Mouse (Mus musculus) G1E-ER4 (cell line): ENCODE results near the gene Olfr883. TPM values are rescaled to one million over a fixed set of nuclear protein-coding genes. Genes with fewer than 3 reads are reported as not detected.

Experiments
- GATA1 ChIP-seq: IDR thresholded peaks from one replicate; pipeline ENCODE4 v1.8.0; 2012; ENCODE audit warnings: low read length, inconsistent platforms
- polyA plus RNA-seq: library from polyadenylated mRNA; stranded (reverse); fragments of >175 nt; gene quantifications from 2 replicates; pipeline ENCODE4 v1.2.3, GENCODE M21; 2012

Gene Olfr883
- not detected in 2 replicates for polyA plus RNA-seq

DNA sequence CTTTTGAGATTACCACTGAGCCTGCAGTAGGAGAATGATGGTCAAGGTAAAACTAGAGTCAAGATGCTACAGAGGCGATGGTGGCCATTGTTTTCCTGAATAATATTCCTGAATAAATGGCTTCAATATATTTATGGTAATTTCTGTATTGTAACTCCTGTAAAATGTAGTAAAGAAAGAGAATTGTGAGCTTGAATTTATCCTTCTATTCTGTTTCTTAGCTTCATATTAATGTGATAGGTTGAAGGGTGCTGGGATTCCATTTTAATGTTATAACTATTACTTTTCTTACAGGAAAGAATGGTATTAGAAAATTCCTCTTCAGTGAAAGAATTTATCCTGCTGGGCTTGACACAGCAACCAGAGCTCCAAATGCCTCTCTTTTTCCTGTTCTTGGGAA, at the start of gene Olfr883:
TSS of gene Olfr883 (plus strand) at position 301 of the 400 bp plus-strand sequence.
- TF ChIP-seq GATA1, result no peak

DNA sequence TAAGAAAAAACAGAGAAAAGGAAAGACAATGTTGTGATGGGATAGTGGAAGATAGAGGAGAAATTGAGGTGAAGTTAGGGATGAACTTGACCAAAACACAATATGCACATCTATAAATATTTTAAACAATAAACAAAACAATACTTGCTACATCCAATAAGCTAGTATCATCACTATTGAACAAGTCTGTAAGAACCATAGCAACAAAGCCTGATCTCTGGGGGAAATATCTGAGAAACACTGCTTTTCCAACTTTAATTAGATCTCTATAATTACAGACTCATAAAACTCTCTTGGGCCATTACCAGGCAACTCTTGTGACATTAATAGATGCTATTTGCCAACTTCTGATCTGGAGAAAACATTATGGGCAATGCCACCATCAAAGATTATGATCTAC, 34.1 kb upstream of the Olfr883 start, which contains the start of gene Olfr881:
TSS of gene Olfr881 (plus strand) at position 301 of the 400 bp plus-strand sequence.
- no peak for TF ChIP-seq GATA1

DNA sequence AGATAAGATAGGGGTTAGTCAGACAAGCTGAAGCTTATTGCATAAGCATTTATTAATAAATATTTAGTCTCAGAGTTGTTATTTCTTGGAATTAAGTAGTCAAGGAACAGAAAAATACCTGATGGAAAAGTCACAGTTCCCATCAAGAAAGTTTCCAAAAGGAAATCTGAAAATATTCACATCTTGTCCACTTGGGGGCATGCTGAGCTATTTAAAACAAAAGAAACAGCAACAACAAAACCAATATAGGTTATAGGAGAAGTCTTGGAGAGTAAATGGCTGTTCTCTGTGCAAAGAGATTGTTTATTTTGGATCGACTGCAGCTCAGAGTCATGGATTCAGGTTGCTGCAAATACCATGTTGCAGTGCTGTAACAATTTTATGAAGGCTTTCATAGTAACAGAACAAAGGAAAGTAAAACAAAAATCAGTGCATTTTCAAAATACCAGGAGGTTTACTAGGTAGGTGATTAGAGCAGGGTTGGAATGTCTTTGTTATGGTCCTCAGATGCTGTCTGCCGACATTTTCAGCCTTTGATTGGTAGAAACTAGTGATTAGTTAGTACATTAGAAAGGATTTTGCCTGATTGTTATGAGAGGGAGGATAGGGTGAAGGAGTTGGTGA, 26.9 kb upstream of the Olfr883 start:
- TF ChIP-seq GATA1, result no peak

DNA sequence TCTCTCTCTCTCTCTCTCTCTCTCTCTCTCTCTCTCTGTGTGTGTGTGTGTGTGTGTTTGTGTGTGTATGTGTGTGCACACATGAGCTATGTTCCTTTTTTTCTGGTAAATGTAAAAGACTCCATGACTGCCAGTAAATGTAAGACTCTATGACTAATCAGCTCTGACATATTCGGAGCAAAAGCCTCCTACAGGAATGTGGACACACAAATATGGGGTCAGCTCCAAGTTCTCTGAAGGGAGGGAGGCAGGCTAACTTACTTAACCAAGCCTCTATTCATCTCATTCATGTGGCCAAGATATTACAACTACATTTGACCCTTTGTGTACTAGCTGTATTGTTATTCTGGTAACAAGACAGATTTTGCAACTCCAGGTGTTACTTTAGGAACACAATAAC, 25.6 kb upstream of the Olfr883 start:
- no peak for TF ChIP-seq GATA1

DNA sequence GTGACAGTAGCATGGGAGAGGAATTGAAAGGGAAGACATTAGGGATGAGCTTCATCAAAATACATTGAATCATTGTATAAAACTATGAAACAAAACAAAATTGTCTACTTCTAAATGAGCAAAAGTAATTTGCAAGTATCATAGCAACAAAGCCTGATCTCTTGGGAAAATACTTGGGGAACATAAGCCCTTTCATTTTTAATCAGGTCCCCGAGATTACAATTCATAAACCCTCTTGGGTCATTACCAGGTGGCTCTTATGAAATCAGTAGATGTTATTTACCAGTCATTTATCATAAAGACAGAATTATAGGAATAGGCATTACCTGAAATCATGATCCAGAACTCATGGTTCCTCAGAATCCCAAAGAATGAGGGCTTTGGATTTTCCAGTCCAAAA, 20.6 kb downstream of the Olfr883 start, which contains the start of gene Olfr884:
TSS of gene Olfr884 (plus strand) at position 301 of the 400 bp plus-strand sequence.
- TF ChIP-seq GATA1, result no peak

GRCm38 (mm10) chr9:38061022-38061421, 35.4 kb downstream of the Olfr883 start, which contains the start of gene Olfr885:
Gene Olfr885, plus strand, starts transcription at chr9:38061322.
- no peak for TF ChIP-seq GATA1

Other genes starting within 250 kb of the Olfr883 start
- gene Olfr876, start 222.8 kb upstream of the Olfr883 start, polyA plus RNA-seq, result not detected in 2 replicates
- gene Olfr877, start 171.5 kb upstream of the Olfr883 start, polyA plus RNA-seq, result not detected in 2 replicates
- not detected in 2 replicates for gene Olfr145, start 129.1 kb upstream of the Olfr883 start, polyA plus RNA-seq
- not detected in 2 replicates for gene Olfr878, start 108.0 kb upstream of the Olfr883 start, polyA plus RNA-seq
- gene Olfr881, start 34.0 kb upstream of the Olfr883 start, polyA plus RNA-seq, result not detected in 2 replicates
- not detected in 2 replicates for gene Olfr884, start 20.7 kb downstream of the Olfr883 start, polyA plus RNA-seq
- gene Olfr885, start 35.5 kb downstream of the Olfr883 start, polyA plus RNA-seq, result not detected in 2 replicates
- gene Olfr887, start 58.3 kb downstream of the Olfr883 start, polyA plus RNA-seq, result not detected in 2 replicates
- gene Olfr888, start 82.3 kb downstream of the Olfr883 start, polyA plus RNA-seq, result not detected in 2 replicates
- not detected in 2 replicates for gene Olfr889, start 89.4 kb downstream of the Olfr883 start, polyA plus RNA-seq
- not detected in 2 replicates for gene Olfr890, start 116.7 kb downstream of the Olfr883 start, polyA plus RNA-seq
- not detected in 2 replicates for gene Olfr891, start 155.0 kb downstream of the Olfr883 start, polyA plus RNA-seq
- not detected in 2 replicates for gene Olfr893, start 182.6 kb downstream of the Olfr883 start, polyA plus RNA-seq
- gene Olfr894, start 192.2 kb downstream of the Olfr883 start, polyA plus RNA-seq, result not detected in 2 replicates
- not detected in 2 replicates for gene Olfr143, start 227.0 kb downstream of the Olfr883 start, polyA plus RNA-seq
- not detected in 2 replicates for gene Olfr895, start 242.0 kb downstream of the Olfr883 start, polyA plus RNA-seq